Comparison of ENCODE assay signal across 8 mouse cellular contexts in the genomic region with DNA sequence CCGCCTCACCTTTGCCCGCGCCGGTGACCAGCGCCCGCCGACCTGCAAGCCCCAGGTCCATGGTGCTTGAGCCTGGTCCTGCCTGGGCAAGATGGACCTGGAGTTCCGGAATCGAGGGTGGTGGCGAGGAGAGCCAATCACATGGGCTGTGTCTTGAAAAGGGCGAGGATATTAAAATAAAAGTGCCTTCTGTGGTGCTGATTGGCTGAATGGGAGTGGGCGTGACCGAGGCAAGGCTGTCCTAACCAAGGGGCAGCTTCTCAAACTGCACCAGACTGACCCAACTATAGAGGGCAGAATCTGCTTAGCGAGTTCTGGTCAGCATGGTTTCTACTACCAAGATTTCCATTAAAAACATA. TPM values are rescaled to one million over a fixed set of nuclear protein-coding genes. Genes with fewer than 3 reads are reported as not detected.
DNase-seq lines count a peak whose midpoint lies in the region; ATAC-seq and TF ChIP-seq lines count a peak whose summit lies in the region.

A gene (minus strand): TSS at position 113 of the 359 bp plus-strand sequence.

- WGBS in heart, embryonic 10.5 days = 2% methylated on average over 14 of the region's 14 CpGs
- 2% methylated on average over 14 of the region's 14 CpGs for WGBS in kidney, embryonic 14.5 days
- 2% methylated on average over 14 of the region's 14 CpGs for WGBS in midbrain, postnatal 0 days

- TF ChIP-seq CTCF in midbrain, postnatal 0 days (IDR thresholded peaks at IDR 0.05) = peak; percentile 59

- H3K4me3 ChIP-seq in erythroblast, embryonic 14.5 days (replicated peaks) = peak within 1 kb of the TSS; percentile 72
- peak within 1 kb of the TSS; percentile 75 for H3K4me3 ChIP-seq in heart, embryonic 10.5 days
- peak within 1 kb of the TSS; percentile 57 for H3K4me3 ChIP-seq in kidney, embryonic 14.5 days (ENCODE audit: low read length)
- peak within 1 kb of the TSS; percentile 39 for H3K4me3 ChIP-seq in midbrain, postnatal 0 days (ENCODE audit: low read depth, low read length)

- peaks cover 19% of the 10 kb centered on the region for H3K4me1 ChIP-seq in erythroblast, embryonic 14.5 days (ENCODE audit: control insufficient read depth)
- peaks cover 24% of the 10 kb centered on the region for H3K4me1 ChIP-seq in heart, embryonic 10.5 days
- H3K4me1 ChIP-seq in kidney, embryonic 14.5 days (ENCODE audit: control insufficient read depth, insufficient read depth, low read length) = peaks cover 10% of the 10 kb centered on the region
- H3K4me1 ChIP-seq in midbrain, postnatal 0 days (ENCODE audit: insufficient read depth, low read length) = peaks cover 12% of the 10 kb centered on the region; the same call in 1 of the 2 replicates

- H3K27me3 ChIP-seq in erythroblast, embryonic 14.5 days (ENCODE audit: control insufficient read depth) = peaks cover 26% of the 10 kb centered on the region
- peaks cover 84% of the 10 kb centered on the region for H3K27me3 ChIP-seq in heart, embryonic 10.5 days (ENCODE audit: insufficient read depth, poor library complexity, severe bottlenecking)
- H3K27me3 ChIP-seq in kidney, embryonic 14.5 days (ENCODE audit: control insufficient read depth, insufficient read depth, low read length) = no peaks in the 10 kb centered on the region
- no peaks in the 10 kb centered on the region for H3K27me3 ChIP-seq in midbrain, postnatal 0 days (ENCODE audit: insufficient read depth, low read length)

- H3K27ac ChIP-seq in heart, embryonic 10.5 days = peak within 1 kb of the TSS; percentile 42; the same call in 1 of the 2 replicates
- no peak within 1 kb of the TSS for H3K27ac ChIP-seq in kidney, embryonic 14.5 days (ENCODE audit: low read depth, low read length)
- H3K27ac ChIP-seq in midbrain, postnatal 0 days (ENCODE audit: low read depth, low read length) = no peak within 1 kb of the TSS

- peak within 1 kb of the TSS; percentile 47 for H3K9ac ChIP-seq in kidney, embryonic 14.5 days (ENCODE audit: low read depth, low read length)
- peak within 1 kb of the TSS; percentile 51; the same call in 1 of the 2 replicates for H3K9ac ChIP-seq in midbrain, postnatal 0 days (replicated peaks; ENCODE audit: low read length, poor library complexity, severe bottlenecking)

- peak; percentile 94 for DNase-seq in brain, adult 2 months (ENCODE audit: low read depth, low spot score)
- peak; percentile 96 for DNase-seq in heart, embryonic 10.5 days (ENCODE audit: low spot score)
- DNase-seq in liver = peak; percentile 87
- peak; percentile 86 for DNase-seq in midbrain, postnatal 0 days (ENCODE audit: low spot score)
- DNase-seq in spleen, postnatal 36 days (ENCODE audit: low spot score in 2 of 2) = peak; percentile 86 to 88

- H3K36me3 ChIP-seq in erythroblast, embryonic 14.5 days (ENCODE audit: control insufficient read depth) = no peaks in the 10 kb centered on the region
- H3K36me3 ChIP-seq in heart, embryonic 10.5 days = no peaks in the 10 kb centered on the region
- H3K36me3 ChIP-seq in kidney, embryonic 14.5 days (ENCODE audit: control insufficient read depth, insufficient read depth, low read length) = no peaks in the 10 kb centered on the region
- H3K36me3 ChIP-seq in midbrain, postnatal 0 days (ENCODE audit: insufficient read depth, low read length) = peaks cover 9% of the 10 kb centered on the region

- peak; percentile 93 for ATAC-seq in CD4-positive, CD25-positive, alpha-beta regulatory T cell, adult 4 months
- peak; percentile 90 for ATAC-seq in kidney, embryonic 14.5 days (ENCODE audit: low FRiP score, low TSS enrichment)
- peak; percentile 80 for ATAC-seq in midbrain, postnatal 0 days (ENCODE audit: low FRiP score)

- H3K4me2 ChIP-seq in kidney, embryonic 14.5 days (replicated peaks; ENCODE audit: low read depth, low read length) = peak within 1 kb of the TSS; percentile 79
- H3K4me2 ChIP-seq in midbrain, postnatal 0 days (ENCODE audit: low read depth, low read length, poor library complexity, severe bottlenecking) = peak within 1 kb of the TSS; percentile 66

- H3K9me3 ChIP-seq in erythroblast, embryonic 14.5 days (ENCODE audit: control insufficient read depth, low read length) = peaks cover 3% of the 10 kb centered on the region
- no peaks in the 10 kb centered on the region for H3K9me3 ChIP-seq in heart, embryonic 10.5 days
- H3K9me3 ChIP-seq in kidney, embryonic 14.5 days (ENCODE audit: control insufficient read depth, low read length) = no peaks in the 10 kb centered on the region
- H3K9me3 ChIP-seq in midbrain, postnatal 0 days (ENCODE audit: low read length) = no peaks in the 10 kb centered on the region

RNA-seq across cellular contexts. Expression of the gene that starts here (rescaled TPM):
- 10 to 100 TPM; 15.1 to 17.4 TPM for polyA plus RNA-seq in CD4-positive, CD25-positive, alpha-beta regulatory T cell, adult 4 months (2017; shearing (Covaris generic))
- polyA plus RNA-seq in erythroblast, embryonic 14.5 days (2012) = 0.66 and 1.3 TPM in 2 replicates
- polyA plus RNA-seq in heart, embryonic 10.5 days (2016; fragmentation: Nextera tagmentation; extraction: Ambion mirVana) = 8.8 and 10.6 TPM in 2 replicates
- polyA plus RNA-seq in kidney, embryonic 14.5 days (2014; fragmentation: Nextera tagmentation; extraction: Ambion mirVana) = 21.1 and 23.2 TPM in 2 replicates
- 6.9 and 11.2 TPM in 2 replicates for total RNA-seq in midbrain, postnatal 0 days (2014; rRNA removed)
- 9.9 and 12.3 TPM in 2 replicates for polyA plus RNA-seq in midbrain, postnatal 0 days (2015; fragmentation: Nextera tagmentation; extraction: Ambion mirVana)
